14 mouse cellular contexts compared by ENCODE assay signal in the genomic region with DNA sequence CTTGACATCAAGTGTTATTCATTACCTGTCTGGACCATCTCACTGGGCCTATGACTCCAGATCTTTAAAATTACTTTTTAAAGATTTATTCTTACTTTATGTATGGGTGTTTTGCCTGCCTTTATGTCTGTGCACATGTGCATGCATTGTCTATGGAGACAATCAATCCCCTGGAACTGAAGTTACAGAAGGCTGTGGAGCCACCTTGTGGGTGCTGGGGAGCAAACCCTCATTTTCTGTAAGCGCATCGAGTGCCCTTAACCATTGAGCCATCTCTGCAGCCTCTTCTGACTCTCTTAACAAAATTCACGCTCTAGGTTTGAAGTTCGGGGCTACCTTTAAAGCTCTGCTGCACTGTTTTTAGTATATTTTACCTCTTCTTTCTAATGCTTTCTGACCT. TPM values are rescaled to one million over a fixed set of nuclear protein-coding genes. Genes with fewer than 3 reads are reported as not detected.
DNase-seq lines count a peak whose midpoint lies in the region; ATAC-seq lines count a peak whose summit lies in the region.
"Had no signal": no experiment of that assay in that cellular context is flagged by ENCODE, and none has a peak within 500 bp of the region (broad histone marks: within the 10 kb centered on the region; RNA-seq: fewer than 3 reads in every experiment).

No protein-coding gene starts in this region.

- H3K9ac ChIP-seq in forebrain, embryonic 14.5 days (ENCODE audit: low read length): no peak overlapping the region
- no peak overlapping the region for H3K9ac ChIP-seq in forebrain, embryonic 11.5 days (ENCODE audit: low read length)
- H3K9ac ChIP-seq in midbrain, embryonic 14.5 days (replicated peaks; ENCODE audit: low read length): no peak overlapping the region
- H3K9ac ChIP-seq: forebrain, embryonic 13.5 days; hindbrain, embryonic 13.5 days; limb, embryonic 12.5 days had no signal

- no peaks in the 10 kb centered on the region for H3K4me1 ChIP-seq in forebrain, embryonic 14.5 days (ENCODE audit: control insufficient read depth, insufficient read depth, low read length)
- H3K4me1 ChIP-seq in forebrain, embryonic 11.5 days (replicated peaks; ENCODE audit: control insufficient read depth, insufficient read depth, low read length): no peaks in the 10 kb centered on the region
- no peaks in the 10 kb centered on the region for H3K4me1 ChIP-seq in midbrain, embryonic 14.5 days (ENCODE audit: control insufficient read depth, insufficient read depth, low read length)
- no peaks in the 10 kb centered on the region for H3K4me1 ChIP-seq in midbrain, embryonic 10.5 days
- H3K4me1 ChIP-seq: forebrain, embryonic 13.5 days; hindbrain, embryonic 13.5 days; limb, embryonic 12.5 days had no signal

- 71% methylated on average over 4 of the region's 4 CpGs for WGBS in forebrain, embryonic 14.5 days
- WGBS in forebrain, embryonic 11.5 days: 72% methylated on average over 4 of the region's 4 CpGs
- WGBS in midbrain, embryonic 14.5 days: 66% methylated on average over 4 of the region's 4 CpGs
- WGBS in midbrain, embryonic 10.5 days: 64% methylated on average over 4 of the region's 4 CpGs

- no peak overlapping the region for H3K4me3 ChIP-seq in forebrain, embryonic 14.5 days (ENCODE audit: low read depth, low read length)
- no peak overlapping the region for H3K4me3 ChIP-seq in forebrain, embryonic 11.5 days (ENCODE audit: low read depth, low read length)
- H3K4me3 ChIP-seq in midbrain, embryonic 14.5 days (replicated peaks; ENCODE audit: low read depth, low read length): no peak overlapping the region
- H3K4me3 ChIP-seq in midbrain, embryonic 10.5 days: no peak overlapping the region
- H3K4me3 ChIP-seq: forebrain, embryonic 13.5 days; hindbrain, embryonic 13.5 days; limb, embryonic 12.5 days had no signal

- H3K4me2 ChIP-seq in forebrain, embryonic 14.5 days (ENCODE audit: low read length): no peak overlapping the region
- H3K4me2 ChIP-seq in forebrain, embryonic 11.5 days (ENCODE audit: low read depth, low read length, severe bottlenecking): no peak overlapping the region
- H3K4me2 ChIP-seq in midbrain, embryonic 14.5 days (ENCODE audit: low read length): no peak overlapping the region
- H3K4me2 ChIP-seq: forebrain, embryonic 13.5 days; hindbrain, embryonic 13.5 days; limb, embryonic 12.5 days had no signal

- no peak for ATAC-seq in forebrain, embryonic 14.5 days
- no peak for ATAC-seq in forebrain, embryonic 11.5 days (replicated peaks; ENCODE audit: low FRiP score)
- no peak for ATAC-seq in midbrain, embryonic 14.5 days (ENCODE audit: low FRiP score, low TSS enrichment)
- ATAC-seq: forebrain, embryonic 13.5 days had no signal

- H3K27ac ChIP-seq in forebrain, embryonic 14.5 days (ENCODE audit: low read depth, low read length): no peak overlapping the region
- no peak overlapping the region for H3K27ac ChIP-seq in forebrain, embryonic 11.5 days (ENCODE audit: low read depth, low read length)
- H3K27ac ChIP-seq in midbrain, embryonic 14.5 days (replicated peaks; ENCODE audit: low read depth, low read length): no peak overlapping the region
- no peak overlapping the region for H3K27ac ChIP-seq in midbrain, embryonic 10.5 days (replicated peaks)
- H3K27ac ChIP-seq: forebrain, embryonic 13.5 days; hindbrain, embryonic 13.5 days; limb, embryonic 12.5 days had no signal

- H3K36me3 ChIP-seq in forebrain, embryonic 14.5 days (ENCODE audit: control insufficient read depth, insufficient read depth, low read length): peaks cover 58% of the 10 kb centered on the region
- peaks cover under 1% of the 10 kb centered on the region; the same call in 1 of the 2 replicates for H3K36me3 ChIP-seq in forebrain, embryonic 11.5 days (ENCODE audit: control insufficient read depth, insufficient read depth, low read length)
- H3K36me3 ChIP-seq in midbrain, embryonic 14.5 days (ENCODE audit: control insufficient read depth, insufficient read depth, low read length): peaks cover 78% of the 10 kb centered on the region
- peaks cover 40% of the 10 kb centered on the region for H3K36me3 ChIP-seq in midbrain, embryonic 10.5 days

- H3K9me3 ChIP-seq in forebrain, embryonic 14.5 days (replicated peaks; ENCODE audit: control insufficient read depth, low read length): no peaks in the 10 kb centered on the region
- H3K9me3 ChIP-seq in forebrain, embryonic 11.5 days (ENCODE audit: control insufficient read depth, low read length): no peaks in the 10 kb centered on the region
- no peaks in the 10 kb centered on the region for H3K9me3 ChIP-seq in midbrain, embryonic 14.5 days (ENCODE audit: control insufficient read depth, low read length)
- H3K9me3 ChIP-seq in midbrain, embryonic 10.5 days (replicated peaks): no peaks in the 10 kb centered on the region
- H3K9me3 ChIP-seq: forebrain, embryonic 13.5 days; G1E; hindbrain, embryonic 13.5 days; limb, embryonic 12.5 days had no signal

- H3K27me3 ChIP-seq in forebrain, embryonic 14.5 days (replicated peaks; ENCODE audit: control insufficient read depth, insufficient read depth, low read length): no peaks in the 10 kb centered on the region
- no peaks in the 10 kb centered on the region for H3K27me3 ChIP-seq in forebrain, embryonic 11.5 days (ENCODE audit: control insufficient read depth, insufficient read depth, low read length)
- H3K27me3 ChIP-seq in midbrain, embryonic 14.5 days (ENCODE audit: control insufficient read depth, insufficient read depth, low read length): no peaks in the 10 kb centered on the region
- H3K27me3 ChIP-seq in midbrain, embryonic 10.5 days (ENCODE audit: low read depth, poor library complexity, severe bottlenecking): no peaks in the 10 kb centered on the region
- H3K27me3 ChIP-seq: forebrain, embryonic 13.5 days; hindbrain, embryonic 13.5 days; limb, embryonic 12.5 days had no signal

- DNase-seq in forebrain, embryonic 14.5 days (ENCODE audit: low spot score): peak; percentile 26
- no peak for DNase-seq in forebrain, embryonic 11.5 days (ENCODE audit: low spot score)
- peak; percentile 26 for DNase-seq in midbrain, embryonic 14.5 days
- DNase-seq in midbrain, embryonic 10.5 days (ENCODE audit: low spot score): no peak
- peak; percentile 28 for DNase-seq in NIH3T3 (ENCODE audit: low read depth)
- peak; percentile 32 for DNase-seq in retina, embryonic 14.5 days (ENCODE audit: low spot score)
- no peak for DNase-seq in ovary, postnatal 14 days (ENCODE audit: low spot score)
- DNase-seq in spleen, adult 18-20 months: no peak
- DNase-seq: adrenal gland, postnatal 25 days; cerebellum, postnatal 25 days had no signal

RNA-seq across cellular contexts. Expression of gene Clcc1, which starts 14.3 kb away (rescaled TPM):
- polyA plus RNA-seq in forebrain, embryonic 14.5 days (2014; fragmentation: Nextera tagmentation; extraction: Ambion mirVana): 51.4 and 56.6 TPM in 2 replicates
- polyA plus RNA-seq in forebrain, embryonic 11.5 days (2014; fragmentation: Nextera tagmentation; extraction: Ambion mirVana): 64.7 and 73.9 TPM in 2 replicates
- 36.2 and 49.1 TPM in 2 replicates for polyA plus RNA-seq in midbrain, embryonic 14.5 days (2014; fragmentation: Nextera tagmentation; extraction: Ambion mirVana)
- polyA plus RNA-seq in midbrain, embryonic 10.5 days (2016; fragmentation: Nextera tagmentation; extraction: Ambion mirVana): 77.5 and 78.8 TPM in 2 replicates

RNA-seq across cellular contexts. Expression of gene Wdr47, which starts 48.3 kb away (rescaled TPM):
- 87.8 and 112 TPM in 2 replicates for polyA plus RNA-seq in forebrain, embryonic 14.5 days (2014; fragmentation: Nextera tagmentation; extraction: Ambion mirVana)
- 30.1 and 32.2 TPM in 2 replicates for polyA plus RNA-seq in forebrain, embryonic 11.5 days (2014; fragmentation: Nextera tagmentation; extraction: Ambion mirVana)
- 83.3 and 123 TPM in 2 replicates for polyA plus RNA-seq in midbrain, embryonic 14.5 days (2014; fragmentation: Nextera tagmentation; extraction: Ambion mirVana)
- 23.6 and 36.5 TPM in 2 replicates for polyA plus RNA-seq in midbrain, embryonic 10.5 days (2016; fragmentation: Nextera tagmentation; extraction: Ambion mirVana)

Comparison
In these comparisons a context has a peak if more than half of its experiments do, and no peak if none do; other contexts are left out.
1. DNase-seq: peak in forebrain, embryonic 14.5 days (single experiment), midbrain, embryonic 14.5 days (single experiment), NIH3T3 (single experiment) and retina, embryonic 14.5 days (single experiment); none in forebrain, embryonic 11.5 days (single experiment), midbrain, embryonic 10.5 days (single experiment), ovary, postnatal 14 days (single experiment) and spleen, adult 18-20 months (0 of 2).